Mouse (Mus musculus) CH12.LX (cell line): ENCODE measurements around the gene Gtpbp4.
"Not testable (repeated sequence)": the region's sequence is repeated elsewhere in the genome, so short reads cannot be mapped to it uniquely, and the experiment has no call there.

Source experiments
- CTCF ChIP-seq, 2 experiments: IDR thresholded peaks in 1 of 2; conservative IDR thresholded peaks in 1 of 2; 2 replicates each; pipeline ENCODE4 v1.5.1; 2011 to 2012; ENCODE audit warnings: low read depth in 2 of 2, low read length in 2 of 2, improper control_type of control experiment in 1 of 2, inconsistent platforms in 1 of 2, mild to moderate bottlenecking in 1 of 2, moderate library complexity in 1 of 2
- E2F4 ChIP-seq: IDR thresholded peaks from 2 replicates; pipeline ENCODE4 v1.6.1; 2011; ENCODE audit warnings: low read depth, low read length, improper control_type of control experiment; ENCODE audit not compliant: insufficient replicate concordance
- EP300 ChIP-seq: IDR thresholded peaks from 2 replicates; pipeline ENCODE4 v1.6.1; 2011; ENCODE audit warnings: low read length, improper control_type of control experiment
- KAT2A ChIP-seq: IDR thresholded peaks from 2 replicates; pipeline ENCODE4 v1.6.1; 2012; ENCODE audit warnings: low read length, improper control_type of control experiment, inconsistent platforms; ENCODE audit not compliant: insufficient replicate concordance
- MAX ChIP-seq: IDR thresholded peaks from 2 replicates; pipeline ENCODE4 v1.6.1; 2011; ENCODE audit warnings: low read length, improper control_type of control experiment
- MAZ ChIP-seq: IDR thresholded peaks from 2 replicates; pipeline ENCODE4 v1.6.1; 2012; ENCODE audit warnings: low read depth, mild to moderate bottlenecking, inconsistent platforms, low read length, improper control_type of control experiment, moderate library complexity
- POLR2A ChIP-seq: IDR thresholded peaks from 2 replicates; pipeline ENCODE4 v1.6.1; 2011; ENCODE audit warnings: low read depth, mild to moderate bottlenecking, improper control_type of control experiment, low read length
- POLR2AphosphoS2 ChIP-seq: IDR thresholded peaks from 2 replicates; pipeline ENCODE4 v1.6.1; 2011; ENCODE audit warnings: low read depth, low read length, improper control_type of control experiment
- TCF12 ChIP-seq: IDR thresholded peaks from 2 replicates; pipeline ENCODE4 v1.6.1; 2014; ENCODE audit warnings: low read depth, mild to moderate bottlenecking, inconsistent platforms, low read length, improper control_type of control experiment
- ZC3H11A ChIP-seq: IDR thresholded peaks from 2 replicates; pipeline ENCODE4 v1.6.1; 2012; ENCODE audit warnings: low read depth, mild to moderate bottlenecking, inconsistent platforms, low read length, improper control_type of control experiment

DNA sequence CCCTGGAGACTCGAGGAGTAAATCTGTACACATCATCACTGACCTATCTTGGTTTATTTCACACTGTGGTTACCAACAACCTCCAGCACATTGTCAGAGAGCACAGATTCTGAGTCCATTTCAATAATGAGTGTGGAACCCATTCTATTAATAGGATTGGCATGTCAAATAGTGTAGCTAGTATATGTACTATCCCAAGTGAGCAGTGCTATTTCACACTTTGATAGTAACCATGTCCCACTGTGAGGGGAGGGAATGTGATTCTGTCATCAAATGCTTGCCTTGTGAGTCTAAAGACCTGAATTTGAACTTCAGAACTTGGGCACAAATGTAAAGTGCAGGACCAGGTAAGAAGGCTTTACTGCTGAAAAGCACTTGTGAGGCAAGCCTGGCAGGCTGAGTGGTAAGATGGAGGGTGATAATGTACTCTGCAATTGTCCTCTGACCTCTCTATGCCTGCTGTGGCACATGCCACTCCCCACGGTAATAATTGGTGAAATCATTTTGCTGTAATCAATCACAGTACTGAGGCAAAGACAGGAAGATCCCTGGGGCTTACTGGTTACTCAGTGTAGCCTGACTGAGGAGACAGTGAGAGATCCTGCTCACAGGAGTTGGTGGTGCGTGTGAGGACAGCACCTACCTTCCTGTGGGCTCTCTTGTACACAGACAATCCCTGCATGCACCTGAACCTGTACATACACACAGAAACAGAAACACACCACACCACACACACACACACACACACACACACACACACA is 34.6 kb downstream of the Gtpbp4 start:
- TF ChIP-seq CTCF (conservative IDR thresholded peaks at IDR 0.05 in 1 of 2, IDR thresholded peaks at IDR 0.05 in 1 of 2; ENCODE audit: low read depth in 2 of 2, low read length in 2 of 2); EP300; TCF12; MAX; E2F4; MAZ; POLR2A; KAT2A; POLR2AphosphoS2; ZC3H11A: not testable (repeated sequence)
